Mouse (Mus musculus) small intestine, adult 2 months (tissue): Measurements from ENCODE around the gene Cnot8.

Source experiments
- CTCF ChIP-seq: fragments of 200-500 bp; IDR thresholded peaks from 2 replicates; pipeline ENCODE4 v1.5.1; 2012; ENCODE audit warnings: low read depth, mild to moderate bottlenecking, control low read depth, inconsistent platforms, low read length, moderate library complexity, mixed read lengths; ENCODE audit not compliant: insufficient replicate concordance, insufficient read length; ENCODE audit errors: extremely low read depth
- POLR2A ChIP-seq: fragments of 200-500 bp; IDR thresholded peaks from 2 replicates; pipeline ENCODE4 v1.6.1; 2012; ENCODE audit warnings: low read depth, mild to moderate bottlenecking, control low read depth, inconsistent platforms, low read length, moderate library complexity

DNA sequence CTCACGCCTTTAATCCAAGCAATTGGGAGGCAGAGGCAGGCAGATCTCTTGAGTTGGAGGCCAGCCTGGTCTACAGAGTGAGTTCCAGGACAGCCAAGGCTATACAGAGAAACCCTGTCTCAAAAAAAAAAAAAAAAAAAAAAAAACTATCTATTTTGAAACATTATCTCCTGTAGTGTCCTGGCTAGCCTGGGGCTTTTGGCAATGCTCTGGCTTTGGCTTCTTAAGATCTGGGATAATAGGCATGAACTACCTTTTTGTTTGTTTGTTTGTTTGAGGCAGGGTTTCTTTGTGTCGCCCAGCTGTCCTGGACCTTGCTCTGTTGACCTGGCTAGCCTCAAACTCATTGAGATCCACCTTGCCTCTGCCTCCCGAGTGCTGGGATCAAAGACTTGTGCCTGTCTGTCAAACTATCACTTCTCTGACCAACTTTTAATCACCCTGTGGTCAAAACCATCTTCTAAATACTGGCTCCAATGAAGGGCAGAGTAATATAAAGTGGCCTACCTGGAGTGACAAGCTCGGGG lies 2.7 kb upstream of the Cnot8 start:
- TF ChIP-seq POLR2A (no peak), CTCF (no peak)
